17 mouse cellular contexts compared by ENCODE assay signal in the genomic region with DNA sequence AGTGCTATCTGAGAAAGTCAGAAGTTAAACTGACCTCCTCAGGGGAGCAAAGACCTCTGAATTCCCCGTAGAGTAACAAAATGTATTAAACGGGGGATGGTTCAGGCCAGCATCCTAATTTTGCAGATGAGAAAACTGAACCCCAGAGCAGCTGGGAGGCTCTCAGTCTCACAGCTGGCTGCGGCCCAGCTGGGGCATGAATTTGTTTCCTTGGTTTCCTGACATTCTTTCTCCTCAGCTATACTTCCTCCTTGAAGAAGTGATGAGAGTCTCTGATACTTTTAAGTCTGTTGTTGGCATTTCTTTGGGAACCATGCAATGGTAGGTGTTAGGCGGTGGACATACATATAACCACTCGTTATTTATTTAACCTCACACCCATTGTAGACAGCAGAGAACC.
DNase-seq lines count a peak whose midpoint lies in the region; ATAC-seq and TF ChIP-seq lines count a peak whose summit lies in the region.
"Had no signal": no experiment of that assay in that cellular context is flagged by ENCODE, and none has a peak within 500 bp of the region (broad histone marks: within the 10 kb centered on the region; RNA-seq: fewer than 3 reads in every experiment).

No protein-coding gene starts in this region.

- TF ChIP-seq POLR2A in cortical plate, adult 2 months (IDR thresholded peaks at IDR 0.05; ENCODE audit: extremely low read depth, insufficient read depth, low read length): no peak

- no peaks in the 10 kb centered on the region for H3K9me3 ChIP-seq in heart, embryonic 10.5 days
- H3K9me3 ChIP-seq in lung, embryonic 15.5 days: no peaks in the 10 kb centered on the region; the same call in 1 of the 2 replicates
- H3K9me3 ChIP-seq in limb, embryonic 15.5 days: no peaks in the 10 kb centered on the region
- H3K9me3 ChIP-seq: liver, embryonic 15.5 days had no signal

- no peak for TF ChIP-seq CTCF in cortical plate, adult 2 months (IDR thresholded peaks at IDR 0.05; ENCODE audit: extremely low read depth, insufficient read depth, low read length)

- peak overlapping the region; percentile 29 for H3K27ac ChIP-seq in heart, embryonic 10.5 days
- H3K27ac ChIP-seq in lung, embryonic 15.5 days: peak overlapping the region; percentile 84
- H3K27ac ChIP-seq in cortical plate, adult 2 months (ENCODE audit: insufficient read depth, low read length): 0 out of 2 replicates have a peak overlapping the region, but pooled peaks have one; percentile 10
- H3K27ac ChIP-seq in limb, embryonic 15.5 days: peak overlapping the region; percentile 86

- 82% methylated on average over 5 of the region's 5 CpGs for WGBS in heart, embryonic 10.5 days
- WGBS in lung, embryonic 15.5 days: 40% methylated on average over 5 of the region's 5 CpGs
- 67% methylated on average over 5 of the region's 5 CpGs for WGBS in limb, embryonic 15.5 days

- no peak overlapping the region for H3K4me3 ChIP-seq in heart, embryonic 10.5 days
- no peak overlapping the region for H3K4me3 ChIP-seq in lung, embryonic 15.5 days
- no peak overlapping the region for H3K4me3 ChIP-seq in cortical plate, adult 2 months (ENCODE audit: insufficient read depth, low read length)
- H3K4me3 ChIP-seq in limb, embryonic 15.5 days: no peak overlapping the region
- H3K4me3 ChIP-seq: liver, embryonic 15.5 days; myocyte had no signal

- peaks cover 22% of the 10 kb centered on the region for H3K4me1 ChIP-seq in heart, embryonic 10.5 days
- H3K4me1 ChIP-seq in lung, embryonic 15.5 days: peaks cover 43% of the 10 kb centered on the region
- H3K4me1 ChIP-seq in cortical plate, adult 2 months (ENCODE audit: control insufficient read depth, insufficient read depth, low read length): peaks cover 8% of the 10 kb centered on the region
- H3K4me1 ChIP-seq in limb, embryonic 15.5 days: peaks cover 31% of the 10 kb centered on the region; the same call in 1 of the 2 replicates

- H3K27me3 ChIP-seq in heart, embryonic 10.5 days (ENCODE audit: insufficient read depth, poor library complexity, severe bottlenecking): no peaks in the 10 kb centered on the region
- H3K27me3 ChIP-seq in lung, embryonic 15.5 days: no peaks in the 10 kb centered on the region
- no peaks in the 10 kb centered on the region for H3K27me3 ChIP-seq in limb, embryonic 15.5 days
- H3K27me3 ChIP-seq: liver, embryonic 15.5 days had no signal

- H3K4me2 ChIP-seq in lung, embryonic 15.5 days: no peak overlapping the region
- no peak overlapping the region for H3K4me2 ChIP-seq in limb, embryonic 15.5 days
- H3K4me2 ChIP-seq: liver, embryonic 15.5 days had no signal

- H3K9ac ChIP-seq in lung, embryonic 15.5 days: no peak overlapping the region
- no peak overlapping the region for H3K9ac ChIP-seq in limb, embryonic 15.5 days
- H3K9ac ChIP-seq: forebrain, postnatal 0 days; liver, embryonic 15.5 days had no signal

- no peaks in the 10 kb centered on the region for H3K36me3 ChIP-seq in heart, embryonic 10.5 days
- H3K36me3 ChIP-seq in lung, embryonic 15.5 days: no peaks in the 10 kb centered on the region
- no peaks in the 10 kb centered on the region for H3K36me3 ChIP-seq in limb, embryonic 15.5 days
- H3K36me3 ChIP-seq: G1E; liver, embryonic 15.5 days had no signal

- no peak for ATAC-seq in lung, embryonic 15.5 days (ENCODE audit: borderline replicate concordance, extremely low read depth, low FRiP score, low TSS enrichment)
- no peak for ATAC-seq in limb, embryonic 15.5 days (ENCODE audit: insufficient number of reproducible peaks, low FRiP score, low TSS enrichment, low read depth)
- no peak for ATAC-seq in megakaryocyte-erythroid progenitor cell, adult 5-6 weeks (replicated peaks; ENCODE audit: low FRiP score, low TSS enrichment, poor library complexity, severe bottlenecking)
- ATAC-seq: activated CD4-positive, CD25-positive, alpha-beta regulatory T cell, adult 4 months; forebrain, postnatal 0 days had no signal

- DNase-seq in heart, embryonic 10.5 days (ENCODE audit: low spot score): no peak
- DNase-seq in heart, adult 18-20 months: no peak
- no peak for DNase-seq in lung, postnatal 14 days
- no peak for DNase-seq in cerebellum, adult 11 months
- DNase-seq: B cell, adult 2 months; cerebellum, adult 8-10 months; forebrain, postnatal 0 days; heart, postnatal 36 days; thymus, adult 2 months had no signal

Comparison
In these comparisons a context has a peak if more than half of its experiments do, and no peak if none do; other contexts are left out.
1. H3K27ac ChIP-seq: peak in every context shown above with its lines; median percentile 86 in limb, embryonic 15.5 days; 84 in lung, embryonic 15.5 days; 29 in heart, embryonic 10.5 days; 10 in cortical plate, adult 2 months.